Mouse (Mus musculus): ENCODE measurements around the gene Adora1. TPM values are rescaled to one million over a fixed set of nuclear protein-coding genes. Genes with fewer than 3 reads are reported as not detected.
"Not testable (repeated sequence)": the region's sequence is repeated elsewhere in the genome, so short reads cannot be mapped to it uniquely, and the experiment has no call there.

Gene Adora1
- total RNA-seq (2021) = 100 to 1,000 TPM; 111 to 130 TPM
- long read RNA-seq, experiment 1, transcript Adora1-201 (2 exons, 3,625 nt) = major isoform, 54 of 84 reads
- long read RNA-seq, experiment 1, partial matches to known transcripts = 0 of 84 reads
- long read RNA-seq, experiment 1, other reads (novel, unspliced or antisense) = 30 of 84 reads
- long read RNA-seq, experiment 2, full-length matches to known transcripts = 161 of 280 reads
- long read RNA-seq, experiment 2, partial matches to known transcripts = 0 of 280 reads
- long read RNA-seq, experiment 2, other reads (novel, unspliced or antisense) = 119 of 280 reads

- peak; percentile 29 to 35 for DNase-seq (ENCODE audit: low spot score in 2 of 2)
These were observed at the start of gene Adora1 for GRCm38 (mm10) chr1:134235391-134235921. Gene Adora1, minus strand, starts transcription at chr1:134235431.

DNA sequence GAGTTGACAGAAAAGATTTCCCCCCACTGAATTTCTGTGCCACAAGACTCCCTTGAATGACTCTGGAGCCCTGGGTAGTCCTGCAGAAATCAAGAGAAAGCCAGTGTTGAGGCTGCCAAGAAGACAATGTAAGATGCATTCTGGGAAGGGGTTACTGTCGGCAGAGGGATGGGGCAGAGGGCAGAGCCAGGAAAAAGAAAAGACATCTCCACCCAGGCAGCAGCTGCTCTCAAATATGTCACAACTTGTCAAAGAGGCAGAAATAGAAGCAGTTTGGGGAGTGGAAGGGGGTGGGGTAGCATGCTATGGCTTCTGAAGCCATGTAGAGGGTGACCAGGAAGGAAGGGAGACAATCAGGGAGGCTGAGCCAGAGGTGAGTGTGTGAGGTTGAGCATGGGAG, 47.9 kb upstream of the Adora1 start:
- no peak for DNase-seq (ENCODE audit: low spot score in 2 of 2)

DNA sequence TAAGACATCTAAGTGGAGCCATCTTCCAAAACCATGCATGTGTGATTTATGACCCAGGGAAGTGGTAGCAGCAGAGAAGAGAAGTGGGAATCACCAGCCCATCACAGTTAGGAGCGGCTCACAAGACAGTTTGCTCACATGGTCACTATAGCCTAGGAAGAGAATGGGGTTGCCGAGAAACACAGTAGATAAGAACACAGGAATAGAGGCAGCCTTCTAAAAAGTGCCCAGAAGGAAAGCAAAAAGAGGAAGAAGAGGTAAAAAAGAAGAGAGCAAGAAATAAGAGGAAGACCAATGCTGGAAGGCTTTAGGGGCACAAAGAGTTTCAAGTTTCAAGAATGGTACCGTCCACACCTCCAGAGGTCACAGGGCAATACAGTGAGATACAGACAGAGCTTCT, 47.1 kb upstream of the Adora1 start:
- DNase-seq (ENCODE audit: low spot score in 2 of 2) = no peak

DNA sequence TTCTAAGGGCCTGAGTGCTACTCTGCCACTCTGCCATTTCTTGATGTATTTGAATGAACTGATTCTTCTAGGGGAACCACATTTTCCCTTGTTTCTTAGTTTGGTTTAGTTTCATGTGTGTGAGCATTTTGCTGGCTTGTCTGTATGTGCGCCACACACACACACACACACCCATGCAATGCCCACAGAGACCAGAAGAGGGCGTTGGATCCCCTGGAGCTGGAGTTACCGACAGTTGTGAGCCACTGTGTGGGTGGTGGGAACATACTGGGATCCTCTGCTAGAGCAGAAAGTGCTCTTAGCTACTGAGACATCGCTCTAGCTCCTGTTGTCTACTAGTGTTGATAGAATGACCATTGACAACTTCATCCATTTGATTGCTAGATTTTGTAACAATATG, 46.3 kb upstream of the Adora1 start:
- no peak for DNase-seq (ENCODE audit: low spot score in 2 of 2)

GRCm38 (mm10) chr1:134280174-134280573, 44.9 kb upstream of the Adora1 start:
- DNase-seq (ENCODE audit: low spot score in 2 of 2) = no peak

DNA sequence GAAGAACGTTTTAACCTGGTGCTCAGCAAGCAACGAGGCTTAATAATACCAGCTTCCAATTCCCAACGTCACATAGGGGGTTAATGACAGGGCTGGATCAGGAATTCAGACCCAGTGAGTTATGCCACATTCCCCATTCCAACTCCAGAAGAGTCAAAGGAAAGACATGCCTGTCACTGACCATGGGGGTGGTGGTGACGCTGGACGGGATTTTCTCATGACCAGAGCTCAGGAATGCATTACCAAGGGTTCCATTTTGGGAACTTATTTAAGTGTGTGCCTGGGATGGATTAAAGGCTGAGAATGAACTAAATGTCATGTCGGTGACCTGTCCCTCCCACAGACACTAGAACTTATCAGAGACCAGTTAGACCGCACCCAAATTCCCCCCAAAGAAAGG, 41.6 kb upstream of the Adora1 start:
- DNase-seq (ENCODE audit: low spot score in 2 of 2) = no peak

DNA sequence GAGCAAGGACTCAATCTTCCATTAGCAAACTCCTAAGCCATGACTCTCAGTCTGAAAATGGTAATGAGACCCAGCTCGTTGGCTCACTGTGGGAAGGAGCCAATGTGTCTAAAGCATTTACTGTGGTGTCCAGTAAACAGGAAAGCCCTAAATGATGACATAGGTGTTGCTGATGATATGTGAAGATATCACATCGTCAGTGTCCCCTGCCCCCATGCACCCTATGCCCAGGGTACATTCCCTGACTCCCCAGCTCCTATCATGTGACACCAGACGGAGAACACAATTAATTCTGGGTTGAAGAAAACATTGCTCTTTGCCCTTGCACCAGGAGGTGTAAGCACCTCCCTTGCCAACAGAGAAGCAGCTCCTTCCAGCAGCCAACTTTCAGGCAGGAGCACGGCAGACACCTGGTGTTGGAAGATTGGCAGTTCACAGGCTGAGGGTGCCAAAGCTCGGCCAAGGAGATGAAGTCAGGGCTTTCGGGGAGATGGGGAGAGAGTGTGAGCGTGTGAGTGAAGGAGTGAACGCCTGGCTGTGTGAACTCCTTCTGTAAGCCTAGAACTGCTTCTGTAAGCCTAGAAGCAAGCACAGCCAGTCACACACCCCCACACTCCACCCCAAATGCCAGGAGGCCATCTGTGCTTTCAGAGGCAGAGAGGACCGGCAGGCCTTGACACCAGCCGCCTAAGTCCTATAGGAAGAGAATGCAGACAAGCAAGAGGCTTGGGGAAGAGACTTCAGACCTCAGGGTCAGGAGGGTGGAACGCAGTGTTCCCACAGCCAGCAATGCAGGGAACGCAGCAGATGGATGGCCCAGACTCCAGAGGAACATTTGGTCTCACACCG, 40.6 kb upstream of the Adora1 start:
- no peak for DNase-seq (ENCODE audit: low spot score in 2 of 2)

DNA sequence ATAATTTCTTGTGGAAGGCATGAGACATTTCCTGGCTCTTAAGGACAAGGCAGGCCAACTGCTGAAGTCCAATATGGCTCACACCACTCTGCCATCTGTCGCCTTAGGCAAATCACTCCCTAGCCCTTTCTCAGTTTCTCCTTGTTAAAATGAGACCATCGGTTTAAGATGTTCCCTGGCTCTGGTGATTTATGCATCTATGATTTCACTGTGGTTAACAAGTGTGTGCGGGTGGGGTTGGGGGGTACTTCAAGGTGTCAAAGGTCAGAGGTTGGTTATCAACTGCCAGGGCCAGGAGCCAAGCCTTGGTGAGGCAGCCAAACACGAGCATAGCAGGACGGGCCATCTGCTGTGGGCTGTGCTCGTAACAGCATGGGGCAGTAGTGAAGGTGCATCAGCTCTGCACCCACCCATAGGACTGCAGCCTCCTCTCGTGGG, 39.3 kb upstream of the Adora1 start:
- no peak for DNase-seq (ENCODE audit: low spot score in 2 of 2)

GRCm38 (mm10) chr1:134273493-134274395, 38.5 kb upstream of the Adora1 start:
- no peak for DNase-seq (ENCODE audit: low spot score in 2 of 2)

DNA sequence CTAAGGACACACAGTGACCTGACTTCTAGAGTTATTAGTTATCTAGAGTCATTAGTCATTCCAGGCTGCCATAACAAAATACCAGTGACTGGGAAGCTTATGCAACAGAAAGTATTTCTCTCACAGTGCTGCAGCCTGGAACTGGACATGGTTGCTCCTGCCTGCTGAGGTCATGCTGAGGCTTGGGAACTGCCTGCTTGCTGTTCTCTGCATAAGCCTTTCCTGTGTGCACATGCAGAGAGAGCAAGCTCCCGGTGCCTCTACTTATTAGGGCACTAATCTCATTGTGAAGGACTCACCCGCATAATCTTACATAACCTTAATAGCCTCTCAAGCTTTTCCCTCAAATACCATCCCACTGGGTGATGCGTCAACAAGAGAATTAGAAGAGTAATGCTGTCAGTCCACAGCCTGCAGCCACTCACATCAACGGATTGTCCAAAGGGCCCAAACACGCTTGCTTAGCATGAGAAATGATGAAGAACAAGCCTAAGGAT, 37.6 kb upstream of the Adora1 start:
- DNase-seq (ENCODE audit: low spot score in 2 of 2) = no peak

GRCm38 (mm10) chr1:134270026-134270425, 34.8 kb upstream of the Adora1 start:
- DNase-seq (ENCODE audit: low spot score in 2 of 2) = no peak

- no peak for DNase-seq (ENCODE audit: low spot score in 2 of 2)
These were observed 30.6 kb upstream of the Adora1 start for GRCm38 (mm10) chr1:134265797-134266196.

GRCm38 (mm10) chr1:134264341-134264740, 29.1 kb upstream of the Adora1 start:
- DNase-seq (ENCODE audit: low spot score in 2 of 2) = no peak

DNA sequence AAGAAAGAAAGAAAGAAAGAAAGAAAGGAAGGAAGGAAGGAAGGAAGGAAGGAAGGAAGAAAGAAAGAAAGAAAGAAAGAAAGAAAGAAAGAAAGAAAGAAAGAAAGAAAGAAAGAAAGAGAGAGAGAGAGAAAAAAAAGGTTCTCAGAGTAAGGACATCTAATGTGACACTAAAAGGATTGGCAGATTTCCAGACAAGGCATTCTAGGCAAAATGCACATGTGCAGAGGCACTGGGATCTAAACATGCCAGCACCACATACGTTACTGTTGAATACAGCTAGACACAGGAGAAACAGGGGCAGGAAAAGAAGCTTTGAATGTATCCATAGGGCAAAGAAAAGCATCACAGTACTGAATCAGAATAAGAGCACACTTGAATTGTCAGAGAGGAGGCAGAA, 14.4 kb upstream of the Adora1 start:
- DNase-seq (ENCODE audit: low spot score in 2 of 2) = not testable (repeated sequence)

- DNase-seq (ENCODE audit: low spot score in 2 of 2) = no peak
These were observed 11.4 kb upstream of the Adora1 start for GRCm38 (mm10) chr1:134246590-134246989.

DNA sequence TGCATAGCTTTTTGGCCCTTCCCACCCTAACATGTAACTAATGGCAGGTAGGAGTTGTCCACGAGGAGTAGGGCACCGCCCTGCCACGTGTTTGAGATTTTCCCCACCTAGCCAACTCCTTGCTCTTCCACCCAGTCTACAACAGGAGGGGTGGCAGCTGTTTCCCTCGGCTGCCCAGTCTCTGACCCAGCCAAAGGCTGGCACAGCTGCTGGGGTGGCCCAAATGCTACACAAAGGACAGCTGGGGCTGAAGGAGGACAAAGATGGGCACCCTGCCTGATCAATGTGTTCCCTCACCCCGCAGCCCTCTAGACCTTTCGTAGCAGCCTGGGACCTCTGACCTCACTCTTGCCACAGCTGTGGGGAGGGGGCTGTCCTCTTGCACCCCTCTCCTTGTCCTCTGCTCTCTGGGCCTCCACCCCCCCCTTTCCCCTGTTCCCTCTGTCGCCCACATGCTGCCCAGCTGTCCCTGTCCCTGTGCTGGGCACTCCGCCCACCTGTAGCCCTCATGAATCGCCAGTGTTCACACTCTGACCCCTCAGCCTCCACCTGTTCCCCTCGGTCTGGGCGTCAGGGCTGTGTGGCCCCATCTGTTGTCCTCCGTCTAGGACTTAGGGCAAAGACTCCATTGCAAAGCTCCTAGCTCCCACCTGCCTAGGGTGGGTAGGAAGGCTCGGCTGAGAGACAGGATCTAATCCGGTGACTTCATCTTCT, 9.9 kb upstream of the Adora1 start:
- DNase-seq (ENCODE audit: low spot score in 2 of 2) = no peak

GRCm38 (mm10) chr1:134243948-134244914, 9.0 kb upstream of the Adora1 start:
- DNase-seq (ENCODE audit: low spot score in 2 of 2) = peak; percentile 91 to 93

- no peak for DNase-seq (ENCODE audit: low spot score in 2 of 2)
These were observed 8.3 kb upstream of the Adora1 start for GRCm38 (mm10) chr1:134243505-134243904.

GRCm38 (mm10) chr1:134242286-134242685, 7.1 kb upstream of the Adora1 start:
- DNase-seq (ENCODE audit: low spot score in 2 of 2) = no peak
